Mouse (Mus musculus) B cell, adult 2 months (primary cell): ENCODE data around the gene Sestd1.

Source experiments
- DNase-seq, 2 experiments: peaks; one replicate each; pipeline ENCODE4 v3.0.0; 2022

The Sestd1 gene

DNA sequence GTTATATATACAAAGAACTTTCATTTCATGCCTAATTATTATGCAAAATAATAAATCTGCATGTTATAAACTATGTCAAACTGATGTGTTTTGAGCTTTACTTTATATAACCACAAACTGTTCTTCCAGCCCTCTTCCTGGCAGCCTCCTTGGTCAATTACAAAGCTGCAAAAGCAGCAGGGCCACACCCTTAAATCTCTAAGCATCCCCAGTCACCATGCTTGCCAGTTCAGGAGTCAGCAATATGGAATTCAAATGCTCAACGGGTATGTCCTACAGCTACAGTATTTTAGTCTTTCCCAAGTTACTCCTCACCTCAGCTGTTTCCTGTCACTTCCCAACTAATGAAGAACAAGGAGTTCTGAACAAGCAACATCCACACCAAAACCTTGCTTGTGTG, 10.3 kb downstream of the Sestd1 start:
- DNase-seq = no peak

DNA sequence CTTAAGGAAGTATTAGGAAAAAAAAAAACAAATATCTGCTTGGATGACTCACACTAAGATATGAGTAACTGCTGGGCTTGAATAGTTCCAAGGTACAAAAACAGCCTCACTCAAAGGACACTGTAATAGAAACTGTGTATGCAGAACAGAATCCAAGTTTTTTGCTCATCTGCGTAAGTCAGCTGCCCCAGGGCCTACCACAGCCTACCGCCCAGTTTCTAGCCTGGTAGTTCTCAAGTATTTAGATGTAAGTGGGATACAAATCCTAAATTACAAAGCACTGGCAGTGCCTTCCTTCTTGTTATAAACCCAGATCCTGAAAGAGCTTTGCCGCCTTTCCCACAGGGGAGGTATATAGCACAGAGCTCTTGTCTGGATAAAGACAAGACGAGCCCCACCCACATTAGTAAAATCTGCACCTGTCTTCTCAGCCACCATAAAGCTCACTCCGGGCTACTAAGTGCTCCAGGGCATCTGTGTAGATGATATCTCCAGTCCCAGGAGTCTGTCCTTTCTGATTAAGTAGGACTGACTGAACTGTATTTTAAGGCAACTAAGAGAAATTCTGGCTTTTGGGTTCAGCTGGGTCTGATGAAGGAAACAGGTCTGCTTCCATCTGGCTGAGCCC, 11.7 kb downstream of the Sestd1 start:
- DNase-seq = no peak

DNA sequence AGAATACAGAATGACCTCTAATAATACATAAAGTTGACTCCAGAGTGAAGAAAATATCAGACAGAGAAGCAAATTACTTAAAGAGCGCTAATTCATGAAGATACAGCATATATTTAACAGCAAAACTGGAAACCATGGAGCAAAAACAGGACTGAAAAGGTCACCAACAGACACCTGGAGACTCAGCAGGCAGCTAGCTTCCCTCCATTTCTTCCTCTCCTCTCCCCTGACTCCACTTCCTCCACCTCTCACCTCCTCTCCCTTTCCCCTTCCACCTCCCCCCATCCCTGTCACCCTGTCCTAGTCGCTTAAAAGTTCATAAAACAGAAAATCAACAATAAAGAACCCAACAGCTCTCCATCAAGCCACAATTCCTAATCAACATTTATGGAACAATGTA, 13.5 kb downstream of the Sestd1 start:
- no peak for DNase-seq

DNA sequence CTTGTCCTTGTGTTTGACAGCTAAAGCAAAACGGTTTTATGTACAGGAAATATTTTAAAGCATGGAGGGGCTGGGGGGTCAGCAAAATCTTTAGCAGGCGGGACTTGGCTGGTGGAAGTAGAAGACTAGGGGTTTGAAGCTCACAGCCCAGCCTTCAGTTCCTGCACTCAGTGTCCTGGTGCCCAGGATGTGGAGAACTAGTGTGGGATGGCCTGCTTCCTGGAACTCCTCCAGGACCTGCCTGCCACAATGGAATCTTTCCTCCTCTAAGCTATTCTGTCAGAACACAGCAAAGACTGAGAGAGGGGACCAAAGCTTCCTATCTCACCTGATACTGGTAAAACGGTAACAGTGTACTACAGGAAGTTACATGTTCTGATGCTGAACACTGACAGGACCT, 14.4 kb downstream of the Sestd1 start:
- no peak for DNase-seq

DNA sequence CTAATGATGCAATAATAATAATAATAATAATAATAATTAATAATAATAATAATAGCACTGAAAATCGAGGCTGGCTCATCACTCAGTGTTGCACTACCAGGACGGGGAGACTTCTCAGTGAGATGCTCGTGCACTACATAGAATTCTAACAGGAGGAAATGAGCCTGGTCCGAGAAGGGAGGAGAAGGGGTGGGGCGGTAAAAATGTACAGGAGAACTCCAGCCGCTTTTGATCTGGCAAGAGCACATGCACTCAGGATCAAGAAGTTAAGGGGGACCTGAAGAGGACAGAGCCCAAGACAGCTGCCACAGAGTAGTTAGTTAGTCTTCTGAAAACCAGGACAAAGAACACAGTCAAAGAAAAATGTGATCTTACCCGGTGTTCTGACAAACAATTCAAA, 15.1 kb downstream of the Sestd1 start:
- DNase-seq = no peak

DNA sequence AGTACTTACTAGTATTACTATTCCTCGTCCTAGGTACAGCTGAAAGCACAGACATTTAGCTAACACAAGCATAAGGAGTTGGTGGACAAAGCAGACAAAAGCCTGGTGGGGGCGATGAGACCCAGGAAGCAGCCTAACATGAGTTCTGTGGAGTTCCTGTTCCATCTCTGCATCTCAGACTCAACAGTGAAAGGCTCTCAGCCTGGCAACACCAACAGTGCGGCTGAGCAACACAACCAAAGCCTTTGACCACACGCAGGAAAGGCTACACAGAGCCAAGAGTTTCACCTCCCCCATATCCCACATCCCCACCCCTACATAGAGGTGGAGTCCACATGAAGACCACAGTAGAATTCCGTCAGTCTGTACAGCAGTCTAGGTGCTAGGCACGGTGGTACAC, 15.8 kb downstream of the Sestd1 start:
- no peak for DNase-seq

DNA sequence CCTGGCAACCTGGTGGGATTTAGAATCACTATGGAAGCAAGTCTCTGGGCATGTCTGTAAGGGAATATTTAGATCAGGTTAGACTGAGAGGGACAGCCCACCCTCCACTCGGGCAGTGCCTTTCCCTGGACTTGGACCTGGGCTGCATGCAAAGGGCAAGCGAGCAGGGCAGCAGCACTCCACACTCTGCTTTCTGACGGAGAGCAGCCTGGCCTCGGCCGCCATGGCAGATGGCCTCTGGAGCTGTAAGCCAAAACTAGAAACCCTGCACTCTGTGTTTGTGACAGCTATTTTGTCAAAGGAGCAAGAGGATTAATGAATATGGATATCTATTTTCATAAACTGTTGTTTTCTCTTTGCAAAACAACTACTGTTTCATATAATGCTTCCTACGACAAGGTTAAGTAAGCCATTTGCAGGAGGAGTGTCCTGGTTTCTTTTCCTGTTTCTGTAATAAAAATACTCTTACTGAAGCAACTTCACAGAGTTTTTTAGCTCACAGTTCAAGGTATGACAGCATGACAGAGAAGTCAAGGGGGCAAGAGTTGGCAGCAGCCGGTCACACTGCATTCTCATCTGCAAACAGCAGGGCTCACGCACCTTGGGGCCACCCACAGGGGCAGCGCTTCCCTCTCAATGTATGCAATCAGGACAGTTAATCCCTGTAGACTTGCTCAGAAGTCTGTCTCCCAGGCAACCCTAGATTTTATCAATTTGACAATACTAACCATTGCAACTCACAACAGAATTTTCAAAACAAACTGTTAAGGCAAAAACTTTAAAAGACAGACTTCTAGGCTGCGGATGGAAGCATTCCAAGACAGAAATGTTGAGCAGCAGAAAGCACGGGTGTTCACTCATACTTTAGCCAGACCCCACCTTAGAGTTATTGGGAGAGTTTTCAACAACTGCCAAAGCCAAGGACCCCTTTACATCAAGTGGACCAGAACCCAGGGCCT, 16.6 kb downstream of the Sestd1 start:
- DNase-seq = no peak

DNA sequence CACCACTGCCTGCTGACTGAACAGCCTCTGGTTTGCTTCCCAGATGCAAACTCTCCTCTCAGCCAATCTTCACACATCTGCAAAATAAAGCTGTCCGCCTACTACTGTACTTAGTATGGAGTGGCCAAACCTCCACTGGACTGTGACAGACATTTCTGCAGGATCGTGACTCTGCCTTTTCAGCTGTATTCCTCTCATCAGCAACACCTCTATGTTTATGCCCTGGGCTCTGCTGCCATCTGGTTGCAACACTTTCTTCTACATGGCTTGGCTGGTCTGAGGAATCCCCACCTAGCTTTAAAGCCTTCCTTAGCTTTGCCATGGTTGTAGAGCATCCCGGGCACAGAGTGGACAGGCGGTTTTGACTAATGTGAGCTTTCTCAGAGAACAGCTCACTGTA, 20.3 kb downstream of the Sestd1 start:
- no peak for DNase-seq

DNA sequence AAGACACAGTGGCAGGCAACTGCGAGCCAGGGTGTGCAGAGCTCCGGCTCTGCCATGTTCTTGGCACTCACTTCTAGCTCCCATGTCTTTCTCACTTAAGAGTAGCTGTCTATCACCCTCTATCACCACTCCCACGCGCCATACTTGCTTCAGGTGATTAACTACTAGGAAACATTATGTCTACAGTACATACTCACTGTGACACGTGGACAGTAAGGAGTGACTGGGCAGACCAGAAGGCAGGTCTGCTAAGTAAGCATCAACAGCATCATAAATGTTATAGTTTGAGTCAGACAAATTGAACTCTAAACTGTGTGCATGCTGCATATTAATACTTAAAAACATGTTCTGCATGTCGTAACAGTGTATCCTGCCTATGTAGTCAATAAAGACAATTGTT, 27.2 kb downstream of the Sestd1 start:
- DNase-seq = no peak

DNA sequence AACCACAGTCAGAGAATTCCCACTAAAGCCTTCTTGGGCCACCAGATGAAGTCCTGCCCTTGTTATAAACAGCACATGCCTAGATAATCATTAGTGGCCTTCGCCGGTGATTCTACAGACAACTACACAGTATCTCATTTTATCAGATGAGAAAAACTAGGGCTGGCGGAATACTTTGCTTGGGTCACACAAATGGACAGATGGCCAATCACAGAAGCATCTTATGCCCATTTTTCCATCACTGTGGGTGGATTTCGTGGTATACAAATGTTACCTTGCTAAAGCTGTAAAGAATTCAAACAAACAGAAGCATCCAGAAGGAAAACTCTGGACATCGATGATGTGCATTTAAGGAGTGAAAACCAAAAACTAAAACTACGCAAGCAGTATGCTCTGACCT, 28.7 kb downstream of the Sestd1 start:
- no peak for DNase-seq

DNA sequence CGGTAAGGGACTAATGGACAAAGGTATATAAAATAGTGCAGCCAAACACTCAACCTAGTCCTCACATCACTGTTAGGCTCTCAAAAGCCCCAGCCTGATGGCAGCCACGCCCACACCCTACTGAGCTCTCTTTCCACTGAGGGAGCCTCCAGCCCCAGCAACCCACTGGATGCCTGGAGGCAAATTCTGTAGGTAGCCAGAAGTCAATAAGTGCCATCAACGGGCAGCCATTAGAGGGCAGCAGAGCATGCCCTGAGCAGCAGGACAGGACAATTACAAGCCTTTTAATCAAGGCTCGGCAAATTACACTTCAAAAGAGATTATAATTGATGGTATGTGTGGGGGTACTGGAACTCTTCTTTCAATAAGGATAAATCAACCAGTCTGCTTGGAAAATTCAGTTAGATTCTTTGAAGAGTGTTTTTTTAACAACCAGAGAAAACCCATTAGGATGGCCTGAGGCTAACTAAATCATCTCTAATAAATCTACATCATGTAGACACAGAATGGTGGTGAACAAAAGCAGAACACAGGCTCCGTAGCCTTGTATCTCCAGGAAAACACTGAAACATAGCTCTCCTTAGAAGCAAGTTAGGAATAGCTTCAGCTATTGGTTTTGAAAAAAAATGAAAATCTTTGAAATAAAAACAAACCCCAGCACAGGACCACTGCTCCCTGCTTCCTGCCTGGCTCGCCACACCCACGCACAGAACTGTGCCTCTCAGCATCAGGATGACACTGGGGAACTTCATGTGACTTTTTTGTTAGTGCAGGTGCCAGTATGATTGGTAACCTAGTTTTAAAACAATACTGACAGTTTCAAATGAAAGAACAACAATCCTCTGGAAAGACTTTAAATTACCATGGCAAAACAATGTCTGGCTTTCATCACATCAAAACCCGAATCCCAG, 30.4 kb downstream of the Sestd1 start:
- DNase-seq = peak in 1 of 2 experiments; percentile 14

DNA sequence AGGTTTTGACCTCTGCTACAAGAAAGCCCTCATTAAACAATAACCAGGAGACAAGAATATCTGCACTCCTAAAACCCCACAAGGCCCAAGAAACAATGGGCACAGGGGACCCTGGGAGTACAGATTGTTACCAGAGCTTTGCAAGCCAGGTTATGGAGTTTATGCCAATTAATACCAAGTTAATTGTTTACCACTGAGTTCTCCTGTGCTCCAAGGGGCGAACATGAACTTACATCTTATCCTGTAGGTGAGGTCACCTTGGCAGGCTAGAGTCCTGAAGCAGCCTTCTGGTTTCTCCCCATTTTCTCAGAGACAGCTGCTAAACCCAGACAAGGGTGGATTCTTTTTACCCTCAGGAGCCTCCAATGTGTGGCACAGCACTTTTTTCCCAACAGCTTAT, 32.0 kb downstream of the Sestd1 start:
- no peak for DNase-seq

DNA sequence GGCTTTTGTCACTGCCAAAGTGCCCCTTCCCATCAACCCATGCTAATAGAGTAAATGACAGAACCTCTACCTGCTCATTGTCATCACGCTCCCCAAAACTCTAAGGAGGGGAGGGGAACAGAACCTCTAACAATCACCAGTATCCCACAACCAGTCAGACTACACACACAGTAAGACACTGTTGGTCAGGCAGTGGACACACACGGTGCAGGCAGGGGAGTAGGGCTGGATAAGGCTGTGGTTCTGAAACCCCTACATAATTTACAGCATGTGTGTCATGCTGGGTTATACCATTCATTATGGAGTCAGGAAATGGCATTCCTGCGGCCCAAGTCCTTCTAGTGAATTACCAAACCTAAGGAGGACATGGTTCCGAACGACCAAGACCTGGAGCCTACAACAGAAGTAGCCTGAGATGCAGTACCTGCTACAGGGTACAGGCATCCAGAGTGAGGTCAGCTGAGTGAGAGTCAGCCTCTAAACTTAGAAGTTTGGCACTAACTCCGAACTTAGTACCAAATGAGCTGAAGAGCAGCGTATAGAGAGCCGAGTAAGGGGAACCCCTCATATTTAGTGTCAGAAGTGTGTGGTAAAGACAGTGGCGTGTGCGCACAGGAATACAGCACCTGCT, 33.1 kb downstream of the Sestd1 start:
- no peak for DNase-seq

DNA sequence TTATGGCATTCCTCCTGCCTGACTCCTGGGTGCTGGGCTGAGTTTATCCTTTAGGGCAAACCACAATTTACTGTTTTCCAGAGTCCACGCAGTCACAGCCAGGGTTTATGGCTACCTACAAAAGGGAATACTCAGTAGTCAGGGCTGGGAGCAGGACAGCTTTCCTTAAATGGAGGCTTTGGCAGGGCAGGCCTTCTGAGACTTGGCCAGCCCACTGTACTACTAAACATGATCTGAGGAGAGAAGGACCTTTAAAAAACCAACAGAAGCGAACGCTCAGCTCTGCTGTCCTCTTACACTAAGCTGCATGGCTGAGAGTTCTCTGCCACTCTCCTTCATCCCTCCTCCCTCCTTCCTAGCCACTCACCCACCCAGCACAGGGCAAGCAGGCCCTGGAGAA, 34.6 kb downstream of the Sestd1 start:
- no peak for DNase-seq

DNA sequence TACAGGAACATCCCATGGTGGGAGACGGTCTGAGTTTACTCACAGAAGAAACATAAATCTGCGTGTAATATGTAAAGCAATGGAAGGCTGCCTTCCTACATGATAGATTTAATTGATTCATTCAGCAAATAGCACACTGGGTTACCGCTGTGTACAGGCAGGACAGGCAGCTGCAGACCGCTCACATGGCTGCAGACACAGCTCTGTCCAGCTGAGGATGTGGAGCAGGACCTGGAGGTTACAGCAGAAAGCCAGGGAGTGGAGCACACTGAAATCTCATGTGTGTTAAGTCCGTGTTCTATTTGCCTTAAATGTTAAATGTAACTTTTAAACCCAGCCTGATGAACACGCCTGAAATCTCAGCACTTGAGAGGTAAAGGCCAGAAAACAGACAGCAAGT, 38.1 kb downstream of the Sestd1 start:
- no peak for DNase-seq

DNA sequence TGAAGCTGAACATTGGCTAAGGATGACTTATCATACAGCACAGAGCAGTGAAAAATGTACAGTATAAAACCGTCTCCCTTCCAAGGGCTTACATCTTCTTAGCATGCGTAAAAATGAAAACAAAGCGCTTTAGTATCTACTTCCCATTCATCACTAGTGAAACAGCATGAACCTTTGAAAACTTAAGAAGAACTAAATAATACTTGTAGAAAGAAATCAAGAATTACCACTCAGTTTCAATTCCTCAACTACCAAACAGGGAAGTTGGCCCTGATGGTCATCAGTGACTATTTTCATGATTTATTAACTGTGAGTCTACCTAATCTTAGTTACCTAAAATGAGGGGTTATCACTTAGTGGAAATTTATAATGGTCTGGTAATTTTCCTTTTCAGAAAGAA, 41.8 kb downstream of the Sestd1 start:
- no peak for DNase-seq

DNA sequence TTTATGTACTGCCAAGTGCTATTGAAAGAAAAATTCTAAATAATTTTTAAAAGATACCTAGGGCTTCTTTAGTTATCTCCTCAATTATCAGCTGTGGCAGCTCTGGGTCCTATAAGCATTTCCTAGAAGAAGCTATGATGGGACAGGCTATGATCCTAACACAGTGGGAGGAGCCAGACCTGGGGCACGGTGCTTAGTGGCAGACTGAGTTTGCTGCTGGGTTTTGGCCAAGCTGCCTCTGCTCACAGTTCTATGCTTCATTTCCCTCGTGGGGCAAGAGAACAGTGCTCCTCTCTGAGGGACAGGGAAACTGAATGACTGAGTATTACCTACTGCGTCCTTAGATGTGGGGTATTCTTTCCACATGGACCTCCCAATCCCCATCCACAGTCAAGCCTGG, 42.3 kb downstream of the Sestd1 start:
- DNase-seq = no peak

DNA sequence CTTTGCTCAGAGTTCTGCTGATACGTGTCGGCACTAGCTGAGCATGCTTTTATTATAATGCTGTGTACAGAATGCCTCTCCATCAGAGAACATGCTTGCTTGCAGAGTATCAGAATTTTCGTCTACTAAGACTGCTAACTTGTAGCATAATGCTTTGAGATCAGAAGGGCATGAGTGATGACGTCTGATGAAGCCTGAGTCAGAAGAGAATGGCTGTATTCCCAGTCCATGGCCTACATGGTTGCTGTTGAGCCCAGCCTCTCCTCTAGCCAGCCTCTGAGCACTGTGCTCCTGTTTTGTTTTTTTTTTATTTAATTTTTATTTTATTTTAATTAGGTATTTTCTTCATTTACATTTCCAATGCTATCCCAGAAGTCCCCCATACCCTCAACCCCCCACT, 43.5 kb downstream of the Sestd1 start:
- DNase-seq = no peak

DNA sequence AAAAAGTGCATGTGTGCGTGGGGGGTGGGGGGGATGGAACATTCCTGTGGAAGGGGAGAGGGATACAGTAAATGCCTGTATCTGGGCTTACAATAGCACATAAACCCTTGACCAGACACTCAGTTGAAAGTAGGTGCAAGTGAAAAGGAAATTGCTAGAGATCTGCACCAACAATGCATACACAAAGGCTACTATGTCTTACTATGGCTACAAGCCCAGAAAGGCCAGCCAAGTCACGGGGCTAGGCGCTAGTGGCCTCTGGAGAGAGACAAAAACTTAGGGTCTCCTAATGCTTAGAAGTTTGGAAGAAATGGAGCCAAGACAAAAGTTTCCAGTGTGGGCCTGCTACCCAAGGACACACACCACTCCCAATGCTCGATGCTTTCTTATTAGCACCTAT, 44.5 kb downstream of the Sestd1 start:
- no peak for DNase-seq

DNA sequence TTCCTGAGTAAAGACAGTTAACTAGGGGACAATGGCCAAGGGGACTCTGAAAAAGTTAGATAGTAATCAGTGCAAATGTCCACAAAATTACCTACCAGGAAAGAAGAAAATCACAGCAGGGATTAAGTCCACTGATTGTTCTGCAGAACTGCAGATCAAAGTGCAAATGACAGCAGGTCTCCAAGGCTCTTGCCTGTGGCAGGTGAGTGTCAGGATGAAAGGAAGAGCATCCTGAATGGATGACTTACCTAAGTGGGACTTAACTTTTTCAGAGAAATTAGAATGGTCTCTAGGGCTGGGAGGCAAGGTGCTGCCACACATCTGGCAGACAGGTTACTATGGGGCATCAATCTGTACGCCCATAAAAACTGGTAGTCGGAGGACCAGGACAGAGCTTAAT, 47.8 kb downstream of the Sestd1 start:
- DNase-seq = no peak

DNA sequence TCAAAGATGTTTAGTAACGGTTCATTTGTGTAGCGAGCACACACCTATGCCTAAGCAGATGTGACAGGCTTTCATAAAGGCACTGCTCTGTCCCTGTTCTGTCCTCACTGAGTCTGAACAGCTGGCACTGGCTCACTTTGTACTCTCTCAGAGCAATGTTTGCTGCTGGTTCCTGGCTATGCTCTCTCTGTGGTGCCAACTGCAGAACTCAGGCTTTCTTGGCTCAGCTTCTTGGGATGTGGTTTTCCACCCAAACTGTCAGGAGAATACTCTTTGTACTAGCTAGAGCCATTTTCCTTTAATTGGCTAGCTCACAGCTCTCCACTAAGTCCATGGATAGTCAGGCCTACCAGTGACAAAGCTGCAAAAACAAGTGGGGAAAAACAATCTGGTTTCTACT, 59.4 kb downstream of the Sestd1 start:
- DNase-seq = no peak

DNA sequence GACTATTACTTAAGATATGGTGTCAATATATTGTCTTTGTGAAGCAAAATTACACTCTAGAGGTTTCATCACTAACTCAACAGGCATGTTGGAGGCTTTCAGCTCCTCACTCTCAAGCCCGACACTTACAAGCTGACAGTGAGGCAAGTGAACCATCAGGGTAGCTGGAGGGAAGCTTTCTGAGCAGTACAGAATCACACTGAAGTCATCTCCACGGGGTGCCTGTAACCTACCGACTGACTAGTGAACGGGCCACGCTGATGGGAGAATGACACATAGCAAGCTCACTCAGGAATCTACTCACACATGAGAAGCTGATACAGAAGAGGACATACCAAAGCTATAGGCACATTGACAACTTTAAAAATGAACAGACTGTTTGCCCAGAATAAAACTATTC, 67.5 kb downstream of the Sestd1 start:
- DNase-seq = no peak

DNA sequence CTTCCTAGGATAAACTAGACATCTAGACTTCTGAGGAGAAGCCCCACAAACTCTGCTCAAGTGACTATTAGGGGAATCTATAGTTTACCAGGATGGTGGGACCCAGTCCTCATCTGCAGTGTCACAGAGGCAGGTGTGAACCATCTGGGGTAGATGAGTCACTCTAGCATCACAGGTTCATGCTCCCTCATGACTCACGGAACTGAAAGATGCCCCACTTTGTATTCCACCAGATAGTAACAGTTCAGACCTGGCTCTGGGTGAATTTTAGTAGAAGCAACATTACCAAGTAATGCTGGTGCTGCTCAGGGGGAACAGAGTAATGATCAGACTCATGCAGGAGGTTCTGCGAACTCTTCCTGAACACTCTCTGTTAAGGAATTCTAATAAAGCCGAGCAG, 73.4 kb downstream of the Sestd1 start:
- no peak for DNase-seq
